Mouse (Mus musculus) B cell, adult 2 months (primary cell): Measurements from ENCODE around the gene Stn1.
A peak's percentile ranks its signal among the peaks of the same experiment; 100 is the strongest.

Experiments
- DNase-seq, 2 experiments: peaks; one replicate each; pipeline ENCODE4 v3.0.0; 2022

Stn1 gene

DNA sequence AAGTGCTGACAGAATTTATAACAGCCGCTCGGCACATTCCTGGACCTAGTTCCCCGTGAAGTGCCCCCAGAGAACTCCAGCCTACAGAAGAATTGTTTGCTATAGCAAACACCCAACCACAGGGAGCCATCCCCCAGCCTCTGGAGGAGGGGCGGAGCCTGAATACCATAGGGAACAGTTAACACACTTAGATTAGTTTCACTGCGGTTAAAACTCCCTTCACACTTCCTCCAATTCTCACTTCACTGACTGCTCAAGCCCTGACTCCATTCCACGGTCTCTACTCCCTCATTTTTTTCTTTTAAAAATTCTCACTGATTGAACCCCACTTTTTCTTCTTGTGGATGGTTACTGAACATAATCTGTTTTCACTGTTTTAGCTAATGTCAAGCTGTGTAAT, 1.5 kb upstream of the Stn1 start:
- DNase-seq, result peak; percentile 53 to 65

DNA sequence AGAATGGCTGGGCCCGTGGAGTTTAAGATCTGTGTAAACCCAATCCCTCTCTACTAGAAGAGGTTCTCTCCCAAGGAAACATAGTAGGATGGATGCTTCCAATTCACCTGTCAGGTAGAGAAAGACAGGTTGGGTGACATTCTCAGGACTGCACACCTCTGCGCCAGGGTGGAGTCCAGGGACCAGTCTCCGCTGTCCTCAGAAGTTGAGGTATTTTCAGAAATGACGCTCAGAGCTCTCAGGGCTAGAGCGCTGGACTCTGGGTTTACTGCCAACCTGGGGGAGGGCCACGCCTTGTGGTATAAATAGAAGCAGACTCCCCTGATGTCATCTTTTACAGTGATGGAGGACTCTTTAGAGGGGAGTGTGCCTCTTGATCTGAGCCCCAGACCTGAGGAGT, 572 bp upstream of the Stn1 start:
- DNase-seq, result peak in 1 of 2 experiments; percentile 12

GRCm38 (mm10) chr19:47536521-47537299, 597 bp downstream of the Stn1 start:
- peak; percentile 93 to 94 for DNase-seq

DNA sequence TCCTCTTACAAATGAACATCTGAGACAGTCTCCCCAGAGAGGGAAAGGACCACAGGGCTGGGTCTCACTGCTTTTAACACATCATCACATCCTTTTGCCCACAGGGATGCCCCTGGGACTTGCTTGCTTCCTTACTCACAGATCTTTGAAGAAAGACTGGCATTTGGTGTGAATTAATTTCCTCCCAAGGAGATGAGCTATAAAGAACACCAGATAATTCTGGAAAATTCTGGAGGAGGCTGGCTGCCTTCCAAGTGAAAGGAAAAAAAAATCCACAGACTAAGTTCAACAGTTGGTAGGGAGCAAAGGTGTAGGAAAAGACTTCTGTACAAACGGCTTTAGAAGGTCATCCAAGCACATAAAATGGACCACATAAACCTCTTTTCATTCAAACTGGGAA, 3.2 kb downstream of the Stn1 start:
- no peak for DNase-seq

DNA sequence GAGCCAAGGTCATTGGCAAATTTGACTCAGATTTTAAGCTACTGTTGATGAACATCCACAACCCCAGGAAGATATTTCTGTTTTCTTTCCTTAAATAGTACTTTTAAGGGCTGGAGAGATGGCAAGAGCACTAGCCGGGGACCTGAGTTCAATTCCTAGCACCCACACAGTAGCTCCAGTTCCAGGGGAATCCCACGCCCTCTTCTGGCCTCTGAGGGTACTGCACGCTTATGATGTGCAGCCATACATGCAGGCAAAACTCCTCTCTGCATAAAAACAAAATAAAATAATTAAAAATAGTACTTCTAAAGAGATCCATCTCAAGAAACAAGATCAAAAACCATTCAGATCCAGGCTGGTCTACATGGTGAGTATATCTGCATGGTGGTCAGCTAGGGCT, 4.9 kb downstream of the Stn1 start:
- DNase-seq, result peak; percentile 55 to 60

GRCm38 (mm10) chr19:47531309-47531708, 6.0 kb downstream of the Stn1 start:
- no peak for DNase-seq

DNA sequence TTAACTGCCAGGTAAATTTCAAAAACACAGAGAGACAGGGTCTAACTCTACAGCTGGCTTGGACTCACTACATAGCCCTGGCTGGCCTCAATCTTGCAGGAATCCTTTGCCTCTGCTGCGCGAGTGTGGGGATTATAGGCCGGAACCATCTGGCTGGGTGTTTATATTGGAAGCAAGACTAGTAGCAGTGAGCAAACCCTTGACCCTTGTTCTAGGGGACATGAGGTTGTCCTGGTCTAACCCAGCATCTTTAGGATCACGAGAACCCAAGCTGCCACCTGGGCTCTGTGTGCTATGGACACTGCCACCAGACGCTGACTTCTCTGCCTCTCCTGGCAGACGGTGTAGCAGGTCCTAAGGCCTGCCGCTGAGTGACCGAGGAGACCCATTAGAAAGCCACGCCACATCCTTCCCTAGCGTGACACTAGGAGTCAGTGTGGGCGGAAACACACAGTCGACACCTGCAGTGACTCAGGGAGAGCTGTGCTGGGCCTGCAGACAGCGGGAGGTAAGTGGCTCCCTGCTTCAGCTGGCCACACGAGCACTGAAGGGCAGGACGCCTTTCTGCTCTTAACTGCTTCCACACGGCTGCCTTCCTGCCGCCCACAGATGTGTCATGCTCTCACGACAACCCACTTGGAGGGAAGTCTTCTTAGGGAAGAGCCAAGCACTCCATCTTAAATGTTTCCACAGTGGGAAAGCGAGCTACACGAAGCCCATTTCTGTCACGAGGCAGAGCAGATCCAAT, 10.9 kb downstream of the Stn1 start:
- DNase-seq, result no peak

DNA sequence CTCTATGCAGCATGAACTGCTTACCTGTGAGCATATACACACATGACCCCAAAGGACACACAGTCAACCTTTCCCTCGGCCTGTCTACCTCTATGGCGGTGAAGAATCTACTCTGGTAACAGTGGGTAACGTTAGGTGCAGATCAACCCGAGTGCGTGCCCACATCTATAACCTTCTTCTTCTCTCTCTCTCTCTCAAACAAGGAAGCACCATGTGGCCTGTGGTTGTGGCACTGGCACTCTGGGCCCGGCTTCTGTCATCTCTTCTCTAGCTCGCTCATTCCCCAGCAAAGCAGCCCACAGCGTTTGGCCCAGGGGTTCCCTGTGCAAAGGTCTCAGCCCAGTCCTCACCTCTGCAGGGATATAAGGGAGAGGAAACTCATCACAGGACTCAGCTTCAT, 12.4 kb downstream of the Stn1 start:
- DNase-seq, result no peak

DNA sequence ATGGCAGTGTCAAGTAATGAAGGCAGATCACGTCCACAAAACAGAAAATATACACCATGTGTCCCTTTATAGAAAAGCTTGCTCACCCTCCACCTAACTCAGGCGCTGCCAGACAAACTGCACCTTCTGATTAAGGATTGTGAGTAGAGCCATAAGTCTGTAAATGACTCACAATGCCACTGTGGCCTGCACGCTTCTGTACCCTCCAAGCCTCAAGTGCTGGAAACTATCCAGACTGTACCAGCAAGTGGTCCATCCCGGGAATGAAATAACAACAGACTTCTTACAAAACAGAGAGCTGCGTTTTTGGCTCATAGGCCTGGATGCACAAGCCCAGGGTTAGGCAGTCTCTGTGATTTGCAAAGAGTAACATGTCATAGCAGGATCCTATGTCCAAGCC, 15.9 kb downstream of the Stn1 start:
- no peak for DNase-seq

DNA sequence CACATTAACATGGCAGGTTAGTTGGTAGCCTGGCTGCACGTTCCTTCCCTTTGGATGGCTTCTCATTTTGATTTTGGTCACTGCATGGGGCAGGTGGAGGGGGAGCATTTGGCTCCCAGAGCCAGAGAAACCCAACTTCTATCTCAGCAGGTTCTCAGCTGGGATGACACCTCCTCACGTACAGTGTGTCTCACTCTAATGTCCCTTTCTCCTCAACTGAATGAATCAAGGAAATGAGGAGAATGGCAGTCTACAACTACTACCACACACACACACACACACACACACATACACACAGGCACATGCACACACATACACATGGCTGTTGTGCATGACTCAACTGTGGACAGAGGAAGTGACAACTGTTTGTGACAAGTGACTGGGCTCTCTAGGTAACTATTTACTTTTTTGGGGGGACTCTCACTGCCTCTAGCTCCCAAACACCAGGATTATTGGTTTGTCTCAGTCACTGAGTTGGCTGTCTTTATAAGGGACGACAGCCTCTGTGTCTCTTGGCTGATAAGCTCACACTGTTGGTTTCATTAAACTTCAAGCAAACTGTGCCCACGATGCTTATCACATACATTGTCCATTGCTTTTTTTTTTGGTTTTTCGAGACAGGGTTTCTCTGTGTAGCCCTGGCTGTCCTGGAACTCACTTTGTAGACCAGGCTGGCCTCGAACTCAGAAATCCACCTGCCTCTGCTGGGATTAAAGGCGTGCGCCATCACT, 18.0 kb downstream of the Stn1 start:
- no peak for DNase-seq

DNA sequence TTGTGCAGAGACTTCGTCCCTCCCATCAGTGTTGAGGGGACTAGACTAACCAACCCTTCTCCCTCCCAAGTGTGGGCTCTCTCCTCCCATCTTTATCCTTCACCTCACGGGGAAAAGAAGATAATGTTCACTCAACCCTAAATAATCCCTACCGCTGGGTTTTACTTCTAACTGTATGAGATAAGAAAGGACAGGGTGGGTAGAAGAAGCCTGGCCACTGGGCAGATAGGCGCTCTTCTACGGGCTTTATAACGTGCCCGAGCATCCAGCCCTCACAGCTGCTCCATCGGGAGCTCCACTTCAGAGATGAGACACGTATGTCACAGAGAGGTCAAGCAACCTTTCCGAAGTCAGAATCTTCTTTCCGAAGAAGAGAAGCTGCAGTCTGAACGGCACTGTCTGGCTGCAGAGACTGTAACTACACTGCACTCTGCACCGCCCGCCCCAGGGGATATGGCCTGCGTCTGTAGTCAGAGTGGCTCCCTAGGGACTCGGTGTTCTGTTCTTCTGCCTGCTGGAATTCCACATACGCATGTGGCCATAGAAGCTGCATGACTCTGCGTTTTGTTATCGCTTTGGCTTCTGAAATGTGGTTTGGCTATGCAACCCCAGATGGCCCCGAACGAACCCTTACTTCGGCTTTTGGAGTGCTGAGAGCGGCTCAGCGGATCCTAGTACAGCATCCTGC, 18.7 kb downstream of the Stn1 start:
- no peak for DNase-seq

DNA sequence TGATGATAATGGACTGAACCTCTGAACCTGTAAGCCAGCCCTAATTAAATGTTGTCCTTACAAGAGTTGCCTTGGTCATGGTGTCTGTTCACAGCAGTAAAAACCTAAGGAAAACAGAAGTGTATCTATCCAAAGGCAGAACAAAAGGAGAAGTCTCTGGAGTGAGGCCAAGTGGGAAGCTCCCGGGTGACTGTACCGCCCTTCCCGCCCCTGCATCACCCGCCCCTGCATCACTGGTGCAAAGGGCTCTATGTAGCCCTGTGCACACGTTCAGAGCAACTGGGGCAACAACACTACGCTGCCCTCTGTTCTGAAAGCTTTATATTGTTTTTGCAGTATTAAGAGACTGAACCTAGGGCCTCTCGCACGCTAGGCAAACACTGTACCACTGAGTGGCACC, 19.7 kb downstream of the Stn1 start:
- no peak for DNase-seq

DNA sequence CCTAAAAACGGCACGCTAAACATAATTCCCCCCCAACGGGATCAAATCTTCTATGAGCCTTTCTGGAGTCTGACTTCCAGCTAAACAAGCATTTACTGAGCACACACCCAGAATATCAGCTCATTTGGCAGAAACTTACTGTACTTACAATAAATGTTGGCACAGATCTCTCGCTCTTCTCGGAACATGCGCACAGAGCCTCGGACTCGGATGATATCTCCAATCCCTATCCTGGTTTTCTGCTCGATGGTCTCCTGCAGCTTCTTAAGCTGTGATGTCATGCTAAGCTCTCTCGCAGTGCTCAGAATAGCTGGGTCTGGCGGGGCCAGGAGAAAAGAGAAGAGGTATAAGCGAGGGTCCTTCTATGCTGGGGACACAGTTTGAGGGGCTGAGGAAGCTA, 20.4 kb downstream of the Stn1 start:
- DNase-seq, result no peak

DNA sequence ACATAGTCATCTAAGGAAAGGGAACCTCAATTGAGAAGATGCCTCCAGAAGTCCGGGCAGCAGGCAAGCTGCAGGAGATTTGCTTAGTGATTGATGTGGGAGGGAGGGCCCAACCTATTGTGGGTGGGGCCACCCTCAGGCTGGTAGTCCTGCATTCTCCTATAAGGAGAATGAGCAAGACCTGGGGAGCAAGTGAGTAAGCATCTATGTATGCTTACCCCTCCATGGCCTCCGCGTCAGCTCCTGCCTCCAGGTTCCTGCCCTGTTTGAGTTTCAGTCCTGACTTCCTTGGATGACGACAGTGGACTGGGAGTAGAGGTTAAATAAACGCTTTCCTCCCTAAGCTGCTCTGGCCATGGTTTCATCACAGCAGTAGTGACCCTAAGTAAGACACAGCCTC, 22.2 kb downstream of the Stn1 start:
- no peak for DNase-seq

- no peak for DNase-seq
These were observed 23.7 kb downstream of the Stn1 start for GRCm38 (mm10) chr19:47513618-47513897.

DNA sequence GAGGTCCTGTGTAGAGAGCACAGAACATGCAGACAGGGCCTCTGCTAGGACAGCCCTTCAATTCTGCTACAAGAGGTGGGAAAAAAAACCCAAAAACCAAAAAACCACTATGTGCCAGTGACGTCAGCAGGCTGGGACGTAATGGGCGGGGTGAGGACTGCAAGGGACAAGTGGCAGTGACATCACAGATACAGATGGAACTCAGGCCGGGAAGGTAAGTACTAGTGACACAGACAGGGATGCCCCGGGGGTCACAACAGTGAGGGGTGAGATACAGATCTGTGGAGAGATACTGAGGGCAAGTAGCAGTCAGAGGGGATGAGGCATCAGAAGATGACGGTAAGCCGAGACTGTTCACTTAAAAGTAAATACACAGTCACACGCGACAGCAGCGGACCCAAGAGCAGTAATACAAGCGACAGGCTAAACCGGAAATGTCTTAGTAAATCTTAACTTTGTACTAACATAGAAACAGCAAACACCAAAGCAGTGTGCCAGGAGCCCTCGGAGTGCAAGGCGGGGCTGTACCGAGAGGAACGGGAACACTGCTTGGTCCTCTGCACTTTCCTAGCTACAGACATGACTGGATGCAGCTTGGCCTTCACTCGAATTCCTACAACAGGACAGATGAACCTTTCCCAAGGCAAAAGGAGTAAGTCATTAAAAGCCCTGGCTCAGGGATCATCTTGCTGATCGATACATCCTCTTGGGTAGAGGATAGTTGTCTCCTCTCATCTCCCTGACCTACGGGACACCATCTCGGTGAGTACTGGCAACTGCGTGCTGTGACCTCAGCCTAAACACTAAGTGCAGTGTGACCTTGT, 24.3 kb downstream of the Stn1 start:
- no peak for DNase-seq

GRCm38 (mm10) chr19:47511958-47512357, 25.3 kb downstream of the Stn1 start:
- no peak for DNase-seq

DNA sequence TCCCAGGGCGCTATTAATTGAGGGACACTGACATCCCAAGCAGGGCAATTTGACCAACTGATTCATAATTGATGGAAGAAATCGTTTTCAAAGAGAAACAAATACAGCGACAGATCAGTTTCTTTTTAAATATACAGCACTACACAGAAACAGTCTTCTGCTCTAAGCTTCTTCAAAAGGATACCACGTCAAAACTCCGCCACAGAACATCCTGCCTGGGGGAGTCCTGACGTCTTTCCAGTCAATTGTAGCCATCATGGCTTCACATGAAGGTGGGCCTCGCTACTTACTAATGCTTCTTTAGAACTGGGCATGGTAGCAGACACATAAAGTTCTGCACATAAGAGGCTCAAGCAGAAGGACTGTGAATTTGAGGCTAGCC, 26.0 kb downstream of the Stn1 start:
- DNase-seq, result no peak

- DNase-seq, result peak; percentile 14 to 26
These were observed 26.6 kb downstream of the Stn1 start for GRCm38 (mm10) chr19:47510473-47511293.

DNA sequence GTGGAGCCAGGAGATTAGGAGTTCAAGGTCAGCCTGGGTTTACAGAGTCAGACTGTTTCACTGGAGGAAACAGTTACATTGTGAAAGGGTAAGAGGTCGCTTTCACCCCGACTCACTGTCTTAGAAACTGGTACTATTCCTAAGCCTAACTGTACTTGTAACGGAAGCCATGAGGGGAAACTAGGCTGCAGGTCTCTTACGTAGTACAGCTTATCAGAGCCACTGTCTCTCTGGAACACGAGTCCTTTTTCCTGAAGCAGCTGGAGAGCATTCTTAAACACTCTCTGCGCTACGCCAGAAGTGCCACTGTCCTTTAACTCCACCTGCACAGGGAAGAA, 27.2 kb downstream of the Stn1 start:
- no peak for DNase-seq

DNA sequence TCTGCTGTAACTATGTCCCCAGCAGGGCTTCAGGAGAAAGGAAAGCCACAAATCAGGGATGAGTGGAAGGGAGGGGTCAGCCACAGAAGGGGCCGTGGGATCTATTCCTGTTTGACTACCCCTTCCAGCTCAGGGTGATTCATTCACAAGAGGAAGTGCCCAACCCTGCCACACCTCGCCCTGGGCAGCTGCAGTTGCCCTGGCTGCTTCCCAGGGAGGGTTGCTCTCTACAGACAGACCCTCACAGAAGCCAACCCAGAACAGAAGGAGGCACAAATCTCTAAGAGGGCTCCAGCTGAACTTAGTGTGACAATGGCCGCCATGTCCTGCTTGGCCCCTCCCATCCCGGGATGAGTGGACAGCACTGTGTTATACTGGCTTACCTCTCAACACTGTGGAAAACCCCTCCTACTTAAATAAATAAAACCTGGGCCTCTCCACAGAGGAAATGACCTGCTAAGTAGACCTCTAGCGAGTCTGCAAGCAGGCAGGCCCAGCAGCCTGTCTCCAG, 28.5 kb downstream of the Stn1 start:
- peak; percentile 25 to 35 for DNase-seq

DNA sequence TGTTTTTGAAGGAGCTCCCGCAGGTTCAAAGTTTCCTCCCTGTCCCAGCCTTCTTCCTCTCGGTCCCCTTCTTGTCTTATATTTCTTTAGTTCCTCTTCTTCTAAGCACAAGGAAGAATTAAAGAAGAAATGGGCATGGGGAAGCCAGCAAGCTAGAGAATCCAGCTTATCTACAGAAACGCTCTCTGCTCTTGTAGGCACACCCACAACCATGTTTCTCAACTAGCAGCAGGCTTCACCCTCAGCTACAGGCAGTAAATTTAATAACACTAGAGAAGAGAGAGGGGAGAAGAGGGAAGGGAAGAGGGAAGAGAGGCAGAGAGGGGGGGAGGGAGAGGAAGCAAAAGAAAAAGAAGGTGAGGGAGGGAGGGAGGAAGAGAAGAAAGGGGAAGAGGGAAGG, 29.1 kb downstream of the Stn1 start:
- no peak for DNase-seq
